In the genomic region with DNA sequence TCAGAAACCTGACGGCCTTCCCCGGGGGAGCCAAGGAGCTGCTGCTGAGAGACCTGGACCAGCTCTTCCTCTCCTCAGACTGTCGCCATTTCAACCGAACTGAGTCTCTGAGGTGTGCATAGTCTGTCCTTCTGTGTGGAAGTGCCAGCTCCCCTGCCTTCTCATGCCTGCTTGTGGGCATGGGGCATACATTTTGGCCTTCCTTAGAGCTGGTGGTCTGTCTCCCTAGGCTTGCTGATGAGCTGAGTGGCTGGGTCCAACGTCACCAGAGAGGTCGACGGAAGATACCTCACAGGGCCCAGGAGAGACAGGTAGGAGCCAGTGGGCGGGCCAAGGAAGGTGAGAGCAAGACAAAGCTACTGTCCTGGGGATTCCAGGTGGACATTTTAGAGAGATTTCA, we compare ENCODE assay signal across 19 mouse cellular contexts. TPM values are rescaled to one million over a fixed set of nuclear protein-coding genes. Genes with fewer than 3 reads are reported as not detected.
DNase-seq lines count a peak whose midpoint lies in the region; TF ChIP-seq lines count a peak whose summit lies in the region.
"Had no signal": no experiment of that assay in that cellular context is flagged by ENCODE, and none has a peak within 500 bp of the region (broad histone marks: within the 10 kb centered on the region; RNA-seq: fewer than 3 reads in every experiment).

No protein-coding gene starts in this region.

- H3K27me3 ChIP-seq in cerebellum, adult 2 months (ENCODE audit: control insufficient read depth, insufficient read depth, low read length): no peaks in the 10 kb centered on the region
- H3K27me3 ChIP-seq: embryonic facial prominence, embryonic 13.5 days; embryonic facial prominence, embryonic 15.5 days; forebrain, embryonic 12.5 days had no signal

- no peak overlapping the region for H3K27ac ChIP-seq in cerebellum, adult 2 months (ENCODE audit: insufficient read depth, low read length)
- H3K27ac ChIP-seq in layer of hippocampus, adult 2 months: peak overlapping the region; percentile 95
- H3K27ac ChIP-seq: embryonic facial prominence, embryonic 13.5 days; embryonic facial prominence, embryonic 15.5 days; forebrain, embryonic 10.5 days; forebrain, embryonic 12.5 days had no signal

- TF ChIP-seq POLR2A in cerebellum, adult 2 months (IDR thresholded peaks at IDR 0.05; ENCODE audit: borderline replicate concordance, insufficient read depth, low read length): no peak

- no peak overlapping the region for H3K4me3 ChIP-seq in cerebellum, adult 2 months (replicated peaks; ENCODE audit: insufficient read depth, low read depth, low read length)
- no peak overlapping the region for H3K4me3 ChIP-seq in layer of hippocampus, adult 2 months
- H3K4me3 ChIP-seq: embryonic facial prominence, embryonic 13.5 days; embryonic facial prominence, embryonic 15.5 days; erythroblast, embryonic 14.5 days; forebrain, embryonic 10.5 days; forebrain, embryonic 12.5 days had no signal

- peak; percentile 6 to 18 for DNase-seq in cerebellum, adult 2 months
- DNase-seq in cerebellum, adult 11 months: no peak
- DNase-seq in cerebellum, adult 9-11 months: peak; percentile 20
- no peak for DNase-seq in cerebellum, postnatal 14 days
- no peak for DNase-seq in layer of hippocampus, adult 2 months (ENCODE audit: low spot score in 2 of 2)
- DNase-seq in layer of hippocampus, adult 9-11 months: no peak
- DNase-seq: adrenal gland, adult 2 months; adrenal gland, postnatal 10 days; adrenal gland, postnatal 25 days; embryo, embryonic 11 days had no signal

- WGBS in cerebellum, adult 2 months: 88% methylated on average over 8 of the region's 8 CpGs

- no peak for TF ChIP-seq CTCF in cerebellum, adult 2 months (IDR thresholded peaks at IDR 0.05; ENCODE audit: borderline replicate concordance, insufficient read depth, low read depth, low read length)
- no peak for TF ChIP-seq CTCF in layer of hippocampus, adult 2 months (conservative IDR thresholded peaks at IDR 0.05)

- peaks cover 11% of the 10 kb centered on the region; the same call in 1 of the 2 replicates for H3K4me1 ChIP-seq in cerebellum, adult 2 months (ENCODE audit: control insufficient read depth, insufficient read depth, low read length)

RNA-seq across cellular contexts. Expression of gene Atf6b, which starts 6.0 kb away (rescaled TPM):
- 61.4 and 69.4 TPM in 2 replicates for polyA plus RNA-seq in cerebellum, adult 2 months (2012; rRNA removed)
- 10 to 100 TPM; 92.0 to 93.2 TPM for total RNA-seq in layer of hippocampus, adult 2 months (2021)

RNA-seq across cellular contexts. Expression of gene Fkbpl, which starts 8.4 kb away (rescaled TPM):
- 7.4 and 8.5 TPM in 2 replicates for polyA plus RNA-seq in cerebellum, adult 2 months (2012; rRNA removed)
- total RNA-seq in layer of hippocampus, adult 2 months (2021): 10 to 100 TPM; 16.2 to 18.8 TPM

RNA-seq across cellular contexts. Expression of gene Tnxb, which starts 17.4 kb away (rescaled TPM):
- 1.6 and 1.8 TPM in 2 replicates for polyA plus RNA-seq in cerebellum, adult 2 months (2012; rRNA removed)
- 10 to 100 TPM; 10.9 to 11.0 TPM for total RNA-seq in layer of hippocampus, adult 2 months (2021)
- total RNA-seq: common myeloid progenitor, adult 5-6 weeks had no signal
- polyA plus RNA-seq: embryonic facial prominence, embryonic 11.5 days; erythroblast, embryonic 14.5 days; forebrain, embryonic 10.5 days had no signal

RNA-seq across cellular contexts. Expression of gene Prrt1, which starts 23.7 kb away (rescaled TPM):
- 194 and 222 TPM in 2 replicates for polyA plus RNA-seq in cerebellum, adult 2 months (2012; rRNA removed)
- total RNA-seq in layer of hippocampus, adult 2 months (2021): 100 to 1,000 TPM; 276 to 305 TPM
- total RNA-seq: common myeloid progenitor, adult 5-6 weeks; MEL had no signal
- polyA plus RNA-seq: C2C12; erythroblast, embryonic 14.5 days had no signal

RNA-seq across cellular contexts. Expression of gene Ppt2, which starts 24.7 kb away (rescaled TPM):
- 57.3 and 66.9 TPM in 2 replicates for polyA plus RNA-seq in cerebellum, adult 2 months (2012; rRNA removed)
- 10 to 100 TPM; 46.8 to 55.8 TPM for total RNA-seq in layer of hippocampus, adult 2 months (2021)

Comparison
In these comparisons a context has a peak if more than half of its experiments do, and no peak if none do; other contexts are left out.
1. DNase-seq: peak in cerebellum, adult 2 months (2 of 2) and cerebellum, adult 9-11 months (single experiment); none in cerebellum, adult 11 months (single experiment), cerebellum, postnatal 14 days (0 of 2), layer of hippocampus, adult 2 months (0 of 2) and layer of hippocampus, adult 9-11 months (single experiment).